Mouse (Mus musculus): ENCODE results near the gene Tmx2. TPM values are rescaled to one million over a fixed set of nuclear protein-coding genes. Genes with fewer than 3 reads are reported as not detected.

The Tmx2 gene
- total and polyA plus RNA-seq, 3 experiments: 4.0 to 96.2 (median 66.2) TPM

DNA sequence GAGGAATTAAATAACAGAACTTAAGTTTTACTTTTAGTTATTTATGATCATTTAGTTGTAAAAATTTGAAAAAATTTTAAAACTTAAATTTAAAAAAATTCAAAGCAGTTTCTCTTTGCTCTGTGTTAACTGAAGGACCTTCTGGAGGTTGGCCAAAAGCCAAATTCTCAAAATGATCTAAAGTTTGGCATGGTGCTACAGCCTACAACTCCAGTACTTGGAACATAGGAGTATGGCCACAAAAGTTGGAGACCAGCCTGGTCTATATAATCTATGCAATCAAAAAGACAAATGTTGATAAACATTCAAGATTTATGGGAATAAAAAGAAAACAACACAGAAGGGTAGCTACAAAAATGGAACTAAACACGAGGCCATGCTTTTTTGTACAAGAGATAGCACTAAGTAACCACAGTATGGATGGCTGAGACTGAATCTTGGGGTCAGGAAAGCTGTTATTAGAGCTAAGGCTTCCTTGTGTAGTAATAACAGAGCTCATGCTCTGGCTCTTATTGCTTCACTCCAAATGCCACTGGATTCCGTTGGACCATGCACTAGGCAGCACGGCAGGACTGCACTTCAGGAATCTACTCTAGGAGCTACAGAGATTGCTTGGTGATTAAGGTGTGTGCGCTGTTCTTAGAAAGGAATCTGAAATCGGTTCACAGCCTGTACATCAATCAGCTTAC lies 16.2 kb upstream of the Tmx2 start:
- TF ChIP-seq TAL1 (conservative IDR thresholded peaks at IDR 0.05; ENCODE audit: low read depth, low read length) (no peak), CTCF (IDR thresholded peaks at IDR 0.05; ENCODE audit: low read depth, low read length) (no peak), GATA1 (IDR thresholded peaks at IDR 0.05; ENCODE audit: borderline replicate concordance, low read length) (no peak), POLR2AphosphoS5 (IDR thresholded peaks at IDR 0.05; ENCODE audit: insufficient replicate concordance, low read depth, low read length) (no peak), GATA2 (IDR thresholded peaks at IDR 0.05; ENCODE audit: borderline replicate concordance, low read depth, low read length) (no peak)

DNA sequence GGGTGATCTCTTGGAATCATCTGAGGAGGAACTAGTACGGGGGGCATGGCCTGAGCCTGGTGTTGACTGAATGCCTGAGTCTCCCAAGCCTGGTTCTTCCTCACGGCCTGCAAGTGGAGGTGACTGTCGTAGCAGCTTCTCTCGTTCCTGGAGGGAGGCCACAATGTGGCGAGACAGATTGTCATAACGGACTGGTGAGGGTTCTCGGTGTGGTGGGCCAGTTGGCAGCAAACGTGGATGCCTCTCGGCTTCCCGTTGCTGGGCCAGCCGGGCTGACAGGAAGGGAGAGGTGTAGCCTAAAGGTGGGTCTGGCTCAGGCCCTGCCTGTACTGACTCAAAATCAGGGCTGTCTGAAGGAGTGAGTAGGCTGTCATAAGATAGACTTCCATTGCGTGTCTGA lies 11.1 kb upstream of the Tmx2 start:
- peaks cover 6% of the 10 kb centered on the region for H3K4me1 ChIP-seq (ENCODE audit: insufficient read depth, low read depth, low read length)

More for the DNA sequence above, 16.2 kb upstream of the Tmx2 start:
- H3K36me3 ChIP-seq (replicated peaks): peaks cover 83% of the 10 kb centered on the region
- no peaks in the 10 kb centered on the region for H3K4me1 ChIP-seq (ENCODE audit: insufficient read depth, low read depth, low read length)
- H3K27me3 ChIP-seq (ENCODE audit: insufficient read depth, low read length): no peaks in the 10 kb centered on the region
- no peak overlapping the region for H3K4me3 ChIP-seq (ENCODE audit: low read depth, low read length)
- no peaks in the 10 kb centered on the region for H3K9me3 ChIP-seq (replicated peaks)
- ATAC-seq (ENCODE audit: extremely low read depth, insufficient number of reproducible peaks, low FRiP score, poor library complexity, severe bottlenecking) (no peak), DNase-seq (ENCODE audit: low spot score) (no peak)

DNA sequence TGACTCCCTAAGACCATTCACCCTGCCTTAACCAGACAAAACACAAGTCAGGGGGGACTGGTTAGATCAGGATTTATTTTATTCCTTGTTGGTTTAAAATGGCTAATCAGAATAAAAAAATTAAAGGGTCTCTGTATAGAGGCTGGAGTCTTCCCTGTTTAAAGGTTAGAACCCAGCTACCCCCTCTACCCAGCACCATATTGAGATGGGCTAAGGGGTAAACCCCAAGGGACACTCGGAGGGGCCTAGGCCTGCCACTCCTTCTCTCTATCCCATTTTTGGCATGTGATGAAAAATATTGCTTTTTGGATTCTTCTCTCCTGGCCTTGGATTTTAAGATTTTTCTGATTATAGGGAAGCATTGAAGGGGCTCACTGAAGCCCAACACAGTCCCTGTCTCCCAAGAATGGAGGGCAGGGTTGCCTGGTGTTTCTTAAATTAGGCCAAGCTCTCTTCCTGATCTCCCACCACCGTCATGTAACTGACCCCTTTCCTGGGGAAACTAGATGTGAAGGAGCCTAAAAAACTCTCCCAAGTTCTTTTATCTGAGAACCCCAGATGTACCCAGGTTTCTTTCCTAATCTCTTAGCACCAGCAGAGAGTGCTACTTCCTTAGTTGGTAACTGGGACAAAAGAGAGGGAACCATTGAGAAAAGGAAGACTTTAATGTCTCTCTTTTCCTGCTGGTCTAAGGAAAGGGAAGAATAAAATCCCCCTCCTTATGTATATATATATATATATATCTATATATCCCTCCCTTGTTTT lies 9.3 kb upstream of the Tmx2 start:
- Histone ChIP-seq H3K4me3 (ENCODE audit: low read depth, low read length) (no peak overlapping the region), H3K36me3 (replicated peaks) (peaks cover 88% of the 10 kb centered on the region), H3K4me1 (ENCODE audit: insufficient read depth, low read depth, low read length) (peaks cover 6% of the 10 kb centered on the region), H3K9me3 (replicated peaks) (no peaks in the 10 kb centered on the region), H3K27me3 (ENCODE audit: insufficient read depth, low read length) (no peaks in the 10 kb centered on the region)
- DNase-seq (ENCODE audit: low spot score) (no peak), ATAC-seq (ENCODE audit: extremely low read depth, insufficient number of reproducible peaks, low FRiP score, poor library complexity, severe bottlenecking) (no peak)
- TF ChIP-seq GATA1 (IDR thresholded peaks at IDR 0.05; ENCODE audit: borderline replicate concordance, low read length) (no peak), POLR2AphosphoS5 (IDR thresholded peaks at IDR 0.05; ENCODE audit: insufficient replicate concordance, low read depth, low read length) (no peak), CTCF (IDR thresholded peaks at IDR 0.05; ENCODE audit: low read depth, low read length) (no peak)

More for the DNA sequence above, 11.1 kb upstream of the Tmx2 start:
- TF ChIP-seq CTCF (IDR thresholded peaks at IDR 0.05; ENCODE audit: low read depth, low read length) (no peak), POLR2AphosphoS5 (IDR thresholded peaks at IDR 0.05; ENCODE audit: insufficient replicate concordance, low read depth, low read length) (no peak), GATA1 (IDR thresholded peaks at IDR 0.05; ENCODE audit: borderline replicate concordance, low read length) (no peak), GATA2 (IDR thresholded peaks at IDR 0.05; ENCODE audit: borderline replicate concordance, low read depth, low read length) (no peak), TAL1 (conservative IDR thresholded peaks at IDR 0.05; ENCODE audit: low read depth, low read length) (no peak)
- 0 out of 2 replicates have a peak overlapping the region, but pooled peaks have one; percentile 6 for H3K4me3 ChIP-seq (ENCODE audit: low read depth, low read length)
- DNase-seq (ENCODE audit: low spot score) (no peak), ATAC-seq (ENCODE audit: extremely low read depth, insufficient number of reproducible peaks, low FRiP score, poor library complexity, severe bottlenecking) (no peak)
- H3K27me3 ChIP-seq (ENCODE audit: insufficient read depth, low read length): no peaks in the 10 kb centered on the region
- no peaks in the 10 kb centered on the region for H3K9me3 ChIP-seq (replicated peaks)
- peaks cover 91% of the 10 kb centered on the region for H3K36me3 ChIP-seq (replicated peaks)

DNA sequence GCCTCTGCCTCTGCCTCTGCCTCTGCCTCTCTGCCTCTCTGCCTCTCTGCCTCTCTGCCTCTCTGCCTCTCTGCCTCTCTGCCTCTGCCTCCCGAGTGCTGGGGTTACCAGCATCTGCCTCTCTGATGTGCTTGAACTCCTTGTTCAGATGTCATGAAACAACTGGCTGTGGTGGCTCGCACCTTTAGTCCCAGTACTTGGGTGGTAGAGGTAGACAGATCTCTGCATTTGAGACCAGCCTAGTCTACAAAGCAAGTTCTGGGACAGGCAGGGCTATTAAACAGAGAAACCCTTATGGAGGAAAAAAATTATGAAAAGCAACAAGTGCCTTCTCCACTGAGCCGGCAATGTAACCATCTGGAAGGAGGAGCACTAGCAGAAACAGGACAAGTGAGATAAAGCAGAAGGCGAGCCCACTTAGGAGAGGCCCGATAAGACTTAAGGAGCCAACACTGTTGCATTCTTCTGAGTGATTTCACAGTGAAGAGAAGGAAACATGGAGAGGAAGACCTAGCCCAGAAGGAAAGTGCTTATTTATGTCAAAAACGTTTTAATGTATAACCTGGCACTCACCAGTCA lies 3.8 kb upstream of the Tmx2 start:
- TF ChIP-seq GATA1 (IDR thresholded peaks at IDR 0.05; ENCODE audit: borderline replicate concordance, low read length): no peak
- no peak for TF ChIP-seq GATA2 (IDR thresholded peaks at IDR 0.05; ENCODE audit: borderline replicate concordance, low read depth, low read length)
- no peak for TF ChIP-seq CTCF (IDR thresholded peaks at IDR 0.05; ENCODE audit: low read depth, low read length)
- TF ChIP-seq TAL1 (conservative IDR thresholded peaks at IDR 0.05; ENCODE audit: low read depth, low read length): no peak
- no peak for TF ChIP-seq POLR2AphosphoS5 (IDR thresholded peaks at IDR 0.05; ENCODE audit: insufficient replicate concordance, low read depth, low read length)
- no peaks in the 10 kb centered on the region for H3K9me3 ChIP-seq (replicated peaks)
- H3K4me3 ChIP-seq (ENCODE audit: low read depth, low read length): no peak overlapping the region; the same call in 1 of the 2 replicates
- ATAC-seq (ENCODE audit: extremely low read depth, insufficient number of reproducible peaks, low FRiP score, poor library complexity, severe bottlenecking): no peak
- H3K27me3 ChIP-seq (ENCODE audit: insufficient read depth, low read length): no peaks in the 10 kb centered on the region
- peaks cover 19% of the 10 kb centered on the region for H3K4me1 ChIP-seq (ENCODE audit: insufficient read depth, low read depth, low read length)
- peaks cover 59% of the 10 kb centered on the region for H3K36me3 ChIP-seq (replicated peaks)
- no peak for DNase-seq (ENCODE audit: low spot score)

DNA sequence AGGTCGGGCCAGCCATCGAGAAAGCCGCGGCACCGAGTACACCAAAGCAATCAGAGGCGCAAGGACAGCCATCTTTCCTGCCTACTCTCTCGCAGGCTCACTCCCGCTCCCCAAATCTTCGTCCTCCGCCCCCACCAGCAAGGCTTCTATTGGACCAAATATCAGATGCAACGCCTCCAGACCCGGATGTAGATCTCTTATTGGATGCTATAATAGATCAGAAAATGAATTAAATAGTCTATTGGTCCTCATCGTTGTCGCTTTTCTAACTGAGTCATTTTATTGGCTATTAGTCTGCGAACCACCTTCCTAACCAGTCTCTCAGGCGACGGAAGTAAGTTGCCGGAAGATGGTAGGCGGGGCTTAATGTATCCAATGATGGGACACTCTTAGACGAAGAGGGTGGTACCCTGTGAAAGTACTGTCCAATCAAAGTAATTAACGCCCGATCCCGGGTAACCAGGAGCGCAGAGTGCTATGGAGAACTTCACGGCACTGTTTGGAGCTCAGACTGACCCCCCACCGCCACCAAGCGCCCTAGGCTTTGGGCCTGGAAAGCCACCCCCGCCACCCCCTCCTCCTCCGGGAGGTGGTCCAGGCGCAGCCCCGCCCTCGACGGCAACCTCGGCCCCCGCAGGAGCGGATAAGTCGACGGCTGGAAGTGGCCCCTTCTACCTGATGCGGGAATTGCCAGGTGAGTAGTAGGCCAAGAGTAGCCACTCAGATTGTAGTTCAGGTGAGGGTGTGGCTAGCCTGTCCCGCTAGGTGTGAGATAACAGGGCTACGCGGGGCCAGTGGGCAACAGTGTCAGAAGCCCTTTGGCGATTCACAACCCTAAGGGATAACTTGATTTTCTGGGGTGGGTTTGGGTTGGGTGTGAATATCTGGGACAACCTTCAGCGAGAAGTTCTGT lies 716 bp downstream of the Tmx2 start, which contains the start of the genes Gm28635 and Med19:
Gm28635 (minus strand) TSS at position 74 of the 913 bp plus-strand sequence.
Med19 (plus strand) TSS at position 435 of the 913 bp plus-strand sequence.
- ATAC-seq (ENCODE audit: extremely low read depth, insufficient number of reproducible peaks, low FRiP score, poor library complexity, severe bottlenecking) (peak; percentile 95), DNase-seq (ENCODE audit: low spot score) (peak; percentile 90)
- Histone ChIP-seq H3K9me3 (replicated peaks) (no peaks in the 10 kb centered on the region), H3K36me3 (replicated peaks) (peaks cover 55% of the 10 kb centered on the region), H3K4me3 (ENCODE audit: low read depth, low read length) (peak within 1 kb of the TSS; percentile 98), H3K27me3 (ENCODE audit: insufficient read depth, low read length) (no peaks in the 10 kb centered on the region), H3K4me1 (ENCODE audit: insufficient read depth, low read depth, low read length) (peaks cover 37% of the 10 kb centered on the region)
- TF ChIP-seq CTCF (IDR thresholded peaks at IDR 0.05; ENCODE audit: low read depth, low read length): no peak
- no peak for TF ChIP-seq GATA2 (IDR thresholded peaks at IDR 0.05; ENCODE audit: borderline replicate concordance, low read depth, low read length)
- no peak for TF ChIP-seq GATA1 (IDR thresholded peaks at IDR 0.05; ENCODE audit: borderline replicate concordance, low read length)
- no peak for TF ChIP-seq POLR2AphosphoS5 (IDR thresholded peaks at IDR 0.05; ENCODE audit: insufficient replicate concordance, low read depth, low read length)
- TF ChIP-seq TAL1 (conservative IDR thresholded peaks at IDR 0.05; ENCODE audit: low read depth, low read length): no peak
